Mouse (Mus musculus) layer of hippocampus, postnatal 25 days (tissue): ENCODE measurements around the gene Olfr420. TPM values are rescaled to one million over a fixed set of nuclear protein-coding genes. Genes with fewer than 3 reads are reported as not detected.

Source experiments
- DNase-seq, 2 experiments: peaks; one replicate each; pipeline ENCODE4 v3.0.0; 2022; ENCODE audit warnings: mixed read lengths in 2 of 2, low spot score in 1 of 2; ENCODE audit errors: extremely low spot score in 1 of 2
- total RNA-seq, 2 experiments: library from RNA; stranded (reverse); gene quantifications; 2 replicates each; pipeline ENCODE4 v1.2.3; 2021

The Olfr420 gene
- total RNA-seq = not detected

- DNase-seq = no peak
Measured at GRCm38 (mm10) chr1:174155333-174155732, at the start of gene Olfr420. Olfr420 (plus strand) TSS chr1:174155633.

GRCm38 (mm10) chr1:174121062-174121461 is 34.4 kb upstream of the Olfr420 start, which contains the start of gene Olfr231:
Olfr231 (minus strand) TSS chr1:174121162.
- DNase-seq = no peak

- no peak for DNase-seq
Measured at GRCm38 (mm10) chr1:174131217-174131616, 24.2 kb upstream of the Olfr420 start, which contains the start of gene Olfr424. Olfr424 (plus strand) TSS chr1:174131517.

GRCm38 (mm10) chr1:174131999-174132398 is 23.4 kb upstream of the Olfr420 start:
- no peak for DNase-seq

GRCm38 (mm10) chr1:174141384-174141783 is 14.0 kb upstream of the Olfr420 start:
- DNase-seq = no peak

GRCm38 (mm10) chr1:174146696-174147095 is 8.7 kb upstream of the Olfr420 start:
- no peak for DNase-seq

GRCm38 (mm10) chr1:174149289-174149688 is 6.1 kb upstream of the Olfr420 start:
- DNase-seq = no peak

- DNase-seq = no peak
Measured at GRCm38 (mm10) chr1:174157622-174158021, 2.2 kb downstream of the Olfr420 start.

GRCm38 (mm10) chr1:174158512-174158911 is 3.1 kb downstream of the Olfr420 start:
- DNase-seq = no peak

- no peak for DNase-seq
Measured at GRCm38 (mm10) chr1:174159095-174159494, 3.7 kb downstream of the Olfr420 start.

- DNase-seq = no peak
Measured at GRCm38 (mm10) chr1:174169024-174169423, 13.6 kb downstream of the Olfr420 start.

GRCm38 (mm10) chr1:174170706-174171501 is 15.5 kb downstream of the Olfr420 start:
- no peak for DNase-seq

- no peak for DNase-seq
Measured at GRCm38 (mm10) chr1:174171537-174171936, 16.1 kb downstream of the Olfr420 start.

GRCm38 (mm10) chr1:174172605-174173004 is 17.2 kb downstream of the Olfr420 start, which contains the start of gene Spta1:
Spta1 (plus strand) TSS chr1:174172776.
- no peak for DNase-seq

GRCm38 (mm10) chr1:174204699-174205098 is 49.3 kb downstream of the Olfr420 start:
- no peak for DNase-seq

Other genes with a start within 250 kb of the Olfr420 start
- gene Ifi211, start 242.6 kb upstream of the Olfr420 start, total RNA-seq = not detected
- gene Mndal, start 213.1 kb upstream of the Olfr420 start, total RNA-seq = 10 to 100 TPM in 1 of 2 experiments, 1 to 10 TPM in 1; 9.9 to 12.0 TPM
- gene Ifi203, start 213.0 kb upstream of the Olfr420 start, total RNA-seq = 1 to 10 TPM; 4.8 to 6.3 TPM
- gene Ifi202b, start 172.9 kb upstream of the Olfr420 start, total RNA-seq = not detected
- not detected for gene Ifi205, start 123.8 kb upstream of the Olfr420 start, total RNA-seq
- not detected for gene Olfr433, start 114.9 kb upstream of the Olfr420 start, total RNA-seq
- gene Olfr432, start 106.4 kb upstream of the Olfr420 start, total RNA-seq = not detected
- gene Olfr430, start 89.0 kb upstream of the Olfr420 start, total RNA-seq = not detected
- gene Olfr429, start 71.3 kb upstream of the Olfr420 start, total RNA-seq = not detected
- not detected for gene Olfr427, start 58.7 kb upstream of the Olfr420 start, total RNA-seq
- not detected for gene Olfr231, start 34.5 kb upstream of the Olfr420 start, total RNA-seq
- not detected for gene Olfr424, start 24.1 kb upstream of the Olfr420 start, total RNA-seq
- under 1 TPM; 0.07 to 0.12 TPM for gene Spta1, start 17.1 kb downstream of the Olfr420 start, total RNA-seq
- not detected for gene Olfr419, start 96.4 kb downstream of the Olfr420 start, total RNA-seq
- not detected for gene Mptx1, start 174.9 kb downstream of the Olfr420 start, total RNA-seq
- gene Olfr417, start 209.5 kb downstream of the Olfr420 start, total RNA-seq = not detected
- gene Olfr248, start 235.4 kb downstream of the Olfr420 start, total RNA-seq = not detected